Mouse (Mus musculus) bone marrow, adult 2 months (tissue): ENCODE results near the gene Phxr2.

ENCODE experiments used
- CTCF ChIP-seq: fragments of 200-500 bp; IDR thresholded peaks from 2 replicates; pipeline ENCODE4 v1.5.1; 2011; ENCODE audit warnings: low read length, control low read depth; ENCODE audit not compliant: control insufficient read depth, insufficient read depth
- POLR2A ChIP-seq: fragments of 200-500 bp; IDR thresholded peaks from 2 replicates; pipeline ENCODE4 v1.6.1; 2011; ENCODE audit warnings: low read depth, mild to moderate bottlenecking, control low read depth, low read length, borderline replicate concordance; ENCODE audit not compliant: control insufficient read depth

GRCm38 (mm10) chr10:99089906-99090305 lies 36.2 kb downstream of the Phxr2 start:
- TF ChIP-seq CTCF (no peak), POLR2A (no peak)
